Mouse (Mus musculus) limb, embryonic 10.5 days (tissue): ENCODE data around the gene Ptger4. TPM values are rescaled to one million over a fixed set of nuclear protein-coding genes. Genes with fewer than 3 reads are reported as not detected.

Source experiments
- DNase-seq: peaks from one replicate; pipeline ENCODE4 v3.0.0-alpha.2; 2017; ENCODE audit warnings: low spot score
- H3K27ac ChIP-seq: fragments of 300-500 bp; sonication (generic); 2 replicates; pipeline ENCODE4 v1.5.1; 2016; ENCODE audit warnings: mild to moderate bottlenecking
- H3K27me3 ChIP-seq: fragments of 300-500 bp; sonication (generic); 2 replicates; pipeline ENCODE4 v1.6.1; 2016; ENCODE audit warnings: low read depth, mild to moderate bottlenecking; ENCODE audit not compliant: poor library complexity, severe bottlenecking
- H3K36me3 ChIP-seq: fragments of 300-500 bp; sonication (generic); 2 replicates; pipeline ENCODE4 v1.6.1; 2016; ENCODE audit warnings: mild to moderate bottlenecking, moderate library complexity
- H3K4me1 ChIP-seq: fragments of 300-500 bp; sonication (generic); 2 replicates; pipeline ENCODE4 v1.6.1; 2016
- H3K4me3 ChIP-seq: fragments of 300-500 bp; sonication (generic); 2 replicates; pipeline ENCODE4 v1.5.1; 2016; ENCODE audit warnings: mild to moderate bottlenecking, moderate library complexity
- H3K9me3 ChIP-seq: fragments of 300-500 bp; sonication (generic); replicated peaks from 2 replicates; pipeline ENCODE4 v1.6.1; 2016; ENCODE audit warnings: mild to moderate bottlenecking
- WGBS: fragments of 180-500 bp; shearing (Covaris S2); methylation state at CpG from one replicate; pipeline ENCODE4 v1.1.7; 2016; 5-methylcytosine and 5-hydroxymethylcytosine counted together
- polyA plus RNA-seq: library from polyadenylated mRNA; unstranded; fragments of >200 nt; fragmentation: Nextera tagmentation; extraction: Ambion mirVana; gene quantifications from 2 replicates; pipeline ENCODE4 v1.2.1, GENCODE M21; 2016

Gene Ptger4
- polyA plus RNA-seq, 1 experiment from 2014 or later = 1.4 TPM

DNA sequence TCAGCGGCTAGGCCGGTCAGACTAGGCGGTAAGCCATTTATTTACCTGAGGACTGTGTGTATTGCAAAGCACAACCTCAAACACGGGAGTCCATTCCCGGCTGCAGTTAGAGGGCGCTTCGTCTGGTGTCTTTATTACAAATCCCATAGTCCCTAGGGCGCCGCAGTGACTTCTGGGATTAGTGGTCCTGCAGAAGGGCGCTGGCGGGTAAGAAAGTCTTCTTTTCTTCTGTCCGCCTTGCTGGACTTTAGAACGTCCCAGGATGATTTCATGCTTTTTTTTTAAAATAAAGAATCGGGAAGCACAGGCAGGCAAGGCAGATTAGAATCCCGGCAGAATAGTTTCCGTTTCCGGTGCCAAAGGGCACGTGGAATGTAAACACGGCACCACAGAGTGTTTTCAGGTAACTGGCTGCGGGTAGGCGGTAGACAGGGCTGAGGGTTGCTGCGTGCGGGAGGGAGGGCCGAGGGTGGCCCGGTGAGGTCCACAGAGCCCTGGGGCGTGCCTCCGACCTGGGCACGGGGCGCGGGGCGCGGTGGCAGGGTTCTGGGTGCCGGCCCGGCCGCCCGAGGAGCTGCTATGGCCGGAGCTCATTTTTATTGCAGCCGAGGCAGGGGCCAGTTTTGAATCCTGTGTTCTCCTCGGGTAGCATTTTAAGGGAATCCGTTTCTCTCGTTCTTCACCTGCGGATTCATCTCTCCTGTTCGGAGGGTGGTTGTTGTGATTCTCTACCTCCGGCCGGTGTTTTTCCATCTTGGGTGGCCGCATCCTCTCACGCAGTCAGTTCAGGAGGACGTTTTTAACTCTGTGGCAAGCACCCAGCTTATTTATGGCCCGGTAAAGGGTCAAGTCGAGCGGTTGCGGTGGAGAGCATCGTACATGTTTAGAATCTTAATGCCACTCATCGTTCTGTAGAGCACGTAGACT, 58.4 kb downstream of the Ptger4 start, which contains the start of gene Ttc33:
Gene Ttc33, plus strand, starts transcription at position 160 of the 927 bp plus-strand sequence.
- peaks cover 14% of the 10 kb centered on the region for H3K4me1 ChIP-seq
- under 1% methylated on average over 53 of the region's 55 CpGs for WGBS
- H3K4me3 ChIP-seq = peak within 1 kb of the TSS; percentile 98
- H3K36me3 ChIP-seq = peaks cover 15% of the 10 kb centered on the region
- no peaks in the 10 kb centered on the region for H3K27me3 ChIP-seq
- H3K9me3 ChIP-seq = no peaks in the 10 kb centered on the region
- peak; percentile 74 for DNase-seq
- peak within 1 kb of the TSS; percentile 91 for H3K27ac ChIP-seq

DNA sequence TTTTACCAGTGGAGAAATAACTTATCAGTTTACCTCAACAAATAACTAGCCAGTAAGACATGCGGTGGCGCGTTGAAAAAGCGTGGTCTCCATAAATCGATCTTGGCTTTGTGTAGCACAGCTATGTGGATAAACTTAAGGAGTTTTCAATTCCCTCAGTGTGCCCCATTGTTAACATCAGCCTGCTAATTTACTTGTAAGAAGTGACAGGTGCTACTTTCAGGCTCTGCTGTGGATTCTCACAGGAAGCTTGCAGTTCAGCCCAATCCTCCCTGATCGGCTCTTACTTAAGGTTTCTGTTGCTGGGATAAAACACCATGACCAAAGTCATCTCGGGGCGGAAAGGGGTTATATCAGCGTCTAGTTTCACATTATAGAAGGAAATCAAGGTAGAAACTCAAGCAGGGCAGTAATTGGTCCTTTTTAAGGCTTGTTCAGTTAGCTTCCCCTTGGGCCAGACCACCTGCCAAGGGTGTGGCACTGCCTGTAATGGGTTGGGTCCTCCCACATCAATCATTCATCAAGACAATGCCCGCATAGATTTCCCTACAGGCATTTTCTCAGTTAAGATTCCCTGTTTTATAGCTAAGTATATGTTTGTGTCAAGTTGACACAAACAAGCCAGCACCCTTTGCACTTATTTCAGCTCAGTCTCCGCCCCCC, 59.2 kb downstream of the Ptger4 start:
- WGBS = 47% methylated on average over 10 of the region's 11 CpGs
- H3K27ac ChIP-seq = peak overlapping the region; percentile 91
- DNase-seq = peak; percentile 40

DNA sequence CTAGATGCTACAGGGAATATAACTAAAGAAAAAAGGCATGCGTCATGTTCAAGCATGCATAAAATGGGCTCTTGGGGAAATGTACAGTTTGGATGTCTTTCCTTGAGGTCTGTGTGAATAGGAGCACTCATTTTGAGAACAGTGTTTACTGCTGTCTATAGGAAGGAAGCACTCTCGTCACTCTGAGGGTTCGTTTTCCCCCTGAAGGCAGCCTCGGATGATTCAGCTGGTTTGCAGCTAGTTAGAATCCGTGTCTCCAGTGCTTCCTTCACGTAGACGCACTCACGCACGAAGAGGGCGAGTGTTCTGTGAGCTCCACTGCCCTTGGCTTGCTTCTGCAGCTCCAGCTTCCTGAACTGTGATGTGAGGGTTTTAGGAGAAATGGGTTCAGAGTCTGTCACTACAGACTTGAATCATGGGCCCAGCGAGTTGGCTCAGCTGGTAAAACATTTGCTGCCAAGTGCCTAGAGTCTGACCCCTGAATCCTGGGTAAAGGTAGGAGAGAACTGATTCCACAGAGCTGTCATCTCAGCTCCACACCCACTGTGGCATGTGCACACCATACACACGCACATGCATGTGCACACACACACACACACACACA, 70.7 kb downstream of the Ptger4 start:
- no peak overlapping the region for H3K27ac ChIP-seq
- 92% methylated on average over 12 of the region's 12 CpGs for WGBS
- H3K4me1 ChIP-seq = no peaks in the 10 kb centered on the region
- peaks cover 81% of the 10 kb centered on the region for H3K36me3 ChIP-seq
- no peak for DNase-seq
- H3K9me3 ChIP-seq = no peaks in the 10 kb centered on the region
- H3K27me3 ChIP-seq = no peaks in the 10 kb centered on the region
- no peak overlapping the region for H3K4me3 ChIP-seq

More for the DNA sequence above, 59.2 kb downstream of the Ptger4 start:
- Histone ChIP-seq H3K4me3 (peak overlapping the region; percentile 98), H3K27me3 (no peaks in the 10 kb centered on the region), H3K36me3 (peaks cover 8% of the 10 kb centered on the region), H3K9me3 (no peaks in the 10 kb centered on the region), H3K4me1 (peaks cover 14% of the 10 kb centered on the region)

DNA sequence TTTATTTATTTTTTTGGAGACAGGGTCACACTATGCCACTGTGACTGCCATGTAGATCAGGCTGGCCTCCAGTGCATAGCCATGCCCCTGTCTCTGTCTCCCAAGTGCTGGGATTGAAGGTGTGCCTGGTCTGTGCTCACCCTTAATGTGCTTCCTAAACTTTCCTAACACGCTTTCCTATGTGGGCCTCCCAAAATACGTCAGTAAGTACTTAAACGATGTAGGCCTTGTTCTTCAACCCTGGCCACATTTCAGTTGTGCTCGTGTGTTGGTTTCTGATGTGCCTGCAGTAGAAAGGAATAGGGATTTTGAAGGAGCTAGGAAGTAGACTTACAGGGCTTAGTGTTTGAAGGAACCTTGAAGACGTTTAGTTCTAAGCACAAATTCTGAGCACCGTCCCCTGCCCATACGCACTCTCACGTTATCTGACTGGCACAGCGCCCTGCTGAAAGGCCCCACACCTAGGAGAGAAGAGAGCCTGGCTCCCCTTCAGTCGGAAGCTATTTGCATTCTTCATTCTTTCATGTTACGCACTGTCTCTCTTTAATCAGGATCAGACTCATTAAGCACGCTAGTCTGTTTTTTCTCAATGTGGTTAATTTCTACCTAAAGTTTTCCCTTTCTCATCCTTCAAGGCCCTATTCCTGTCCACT, 78.7 kb downstream of the Ptger4 start:
- no peak for DNase-seq
- Histone ChIP-seq H3K27me3 (no peaks in the 10 kb centered on the region), H3K27ac (no peak overlapping the region), H3K9me3 (no peaks in the 10 kb centered on the region), H3K4me1 (no peaks in the 10 kb centered on the region), H3K4me3 (no peak overlapping the region), H3K36me3 (peaks cover 79% of the 10 kb centered on the region)
- WGBS = 91% methylated on average over 12 of the region's 12 CpGs

DNA sequence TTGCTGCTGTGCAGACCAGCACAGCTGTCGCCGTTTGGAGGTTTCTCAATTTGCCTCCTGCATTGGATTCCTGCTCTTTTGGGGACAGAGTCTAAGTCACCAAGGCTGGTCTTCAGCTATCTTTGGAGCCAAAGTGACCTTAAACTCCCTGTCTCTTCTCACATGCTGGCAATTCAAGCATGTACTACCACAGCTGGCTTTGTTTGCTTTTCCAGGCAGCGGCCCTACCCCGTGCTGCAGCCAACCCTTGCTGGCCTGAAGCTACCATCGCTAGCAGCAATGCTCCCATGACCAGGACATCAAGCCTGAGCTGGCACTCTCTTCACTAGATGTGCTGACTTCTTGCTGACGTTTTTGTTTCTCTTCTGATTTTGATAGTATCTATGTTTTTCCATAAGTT, 85.2 kb downstream of the Ptger4 start:
- 90% methylated on average over 6 of the region's 6 CpGs for WGBS
- Histone ChIP-seq H3K36me3 (peaks cover 23% of the 10 kb centered on the region), H3K27me3 (no peaks in the 10 kb centered on the region), H3K9me3 (no peaks in the 10 kb centered on the region), H3K4me1 (no peaks in the 10 kb centered on the region), H3K4me3 (no peak overlapping the region), H3K27ac (no peak overlapping the region)
- no peak for DNase-seq

DNA sequence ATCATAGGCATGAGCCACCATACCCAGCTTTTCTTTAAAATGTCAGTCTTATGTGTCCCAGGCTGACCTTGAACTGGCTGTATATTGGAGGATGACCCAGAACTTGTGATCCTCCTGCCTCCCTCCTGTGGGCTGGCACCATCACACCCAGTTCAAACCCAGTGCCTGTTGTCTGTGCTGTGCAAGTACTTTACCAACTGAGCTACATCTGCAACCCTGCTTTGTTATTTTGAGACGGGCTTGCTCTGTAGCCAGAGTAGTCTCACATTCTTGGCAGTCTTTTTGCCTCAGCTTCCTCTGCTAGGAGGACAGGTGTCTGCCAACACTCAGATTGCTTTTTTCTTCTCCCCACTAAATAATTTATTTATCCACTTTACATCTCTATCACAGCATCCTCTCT, 86.6 kb downstream of the Ptger4 start:
- H3K9me3 ChIP-seq = no peaks in the 10 kb centered on the region
- DNase-seq = no peak
- no peak overlapping the region for H3K27ac ChIP-seq
- H3K4me3 ChIP-seq = no peak overlapping the region
- H3K4me1 ChIP-seq = no peaks in the 10 kb centered on the region
- WGBS = 77% methylated on average over 1 of the region's 1 CpGs
- H3K27me3 ChIP-seq = no peaks in the 10 kb centered on the region
- H3K36me3 ChIP-seq = peaks cover 13% of the 10 kb centered on the region

Other genes starting within 250 kb of the Ptger4 start
- gene C7, start 180.4 kb downstream of the Ptger4 start, polyA plus RNA-seq = 0.05 TPM in 1 of 2 replicates, not detected in the other
- 0.49 and 0.95 TPM in 2 replicates for gene Card6, start 135.6 kb downstream of the Ptger4 start, polyA plus RNA-seq
- gene Rpl37, start 127.5 kb downstream of the Ptger4 start, polyA plus RNA-seq = 460 and 572 TPM in 2 replicates
- gene Prkaa1, start 100.3 kb downstream of the Ptger4 start, polyA plus RNA-seq = 15.0 and 16.2 TPM in 2 replicates
- 35.4 and 37.2 TPM in 2 replicates for gene Ttc33, start 58.7 kb downstream of the Ptger4 start, polyA plus RNA-seq